Mouse (Mus musculus) stomach, embryonic 16.5 days (tissue): ENCODE measurements around the gene Slc26a5. TPM values are rescaled to one million over a fixed set of nuclear protein-coding genes. Genes with fewer than 3 reads are reported as not detected.

Experiments
- ATAC-seq: fragments of 200-750 bp; cut with Nextera tagmentation; 2 replicates; pipeline ENCODE4 v1.8.0; 2017; ENCODE audit warnings: moderate number of reproducible peaks, moderate TSS enrichment; ENCODE audit not compliant: insufficient read depth, low FRiP score
- H3K27ac ChIP-seq: fragments of 300-500 bp; sonication (generic); 2 replicates; pipeline ENCODE4 v1.5.1; 2014; ENCODE audit warnings: low read length
- H3K27me3 ChIP-seq: fragments of 300-500 bp; sonication (generic); 2 replicates; pipeline ENCODE4 v1.6.1; 2014; ENCODE audit warnings: low read length, control low read depth, mixed read lengths; ENCODE audit not compliant: control insufficient read depth, insufficient read depth
- H3K36me3 ChIP-seq: fragments of 300-500 bp; sonication (generic); 2 replicates; pipeline ENCODE4 v1.6.1; 2014; ENCODE audit warnings: low read length; ENCODE audit not compliant: control insufficient read depth, insufficient read depth
- H3K4me1 ChIP-seq: fragments of 300-500 bp; sonication (generic); 2 replicates; pipeline ENCODE4 v1.6.1; 2014; ENCODE audit warnings: low read length, control low read depth, mixed read lengths; ENCODE audit not compliant: control insufficient read depth, insufficient read depth
- H3K4me2 ChIP-seq: fragments of 300-500 bp; sonication (generic); 2 replicates; pipeline ENCODE4 v1.6.1; 2014; ENCODE audit warnings: low read depth, low read length, mixed read lengths
- H3K4me3 ChIP-seq: fragments of 300-500 bp; sonication (generic); replicated peaks from 2 replicates; pipeline ENCODE4 v1.5.1; 2014; ENCODE audit warnings: mild to moderate bottlenecking, low read length
- H3K9ac ChIP-seq: fragments of 300-500 bp; sonication (generic); 2 replicates; pipeline ENCODE4 v1.6.1; 2014; ENCODE audit warnings: low read length
- H3K9me3 ChIP-seq: fragments of 300-500 bp; sonication (generic); replicated peaks from 2 replicates; pipeline ENCODE4 v1.6.1; 2016; ENCODE audit warnings: low read length, control low read depth; ENCODE audit not compliant: control insufficient read depth
- WGBS: fragments of 180-500 bp; shearing (Covaris S2); extraction: QIAGEN DNeasy Blood & Tissue Kit; methylation state at CpG from one replicate; pipeline ENCODE4 v1.1.7; 2014; 5-methylcytosine and 5-hydroxymethylcytosine counted together
- polyA plus RNA-seq: library from polyadenylated mRNA; unstranded; fragments of >200 nt; fragmentation: Nextera tagmentation; extraction: Ambion mirVana; gene quantifications from 2 replicates; pipeline ENCODE4 v1.2.1, GENCODE M21; 2015

Slc26a5 gene
- polyA plus RNA-seq, 1 experiment from 2014 or later, result not detected

- H3K9me3 ChIP-seq, result no peaks in the 10 kb centered on the region
- WGBS, result 71% methylated on average over 4 of the region's 4 CpGs
- H3K9ac ChIP-seq, result no peak overlapping the region
- no peak for ATAC-seq
- H3K4me1 ChIP-seq, result no peaks in the 10 kb centered on the region
- no peaks in the 10 kb centered on the region for H3K27me3 ChIP-seq
- H3K27ac ChIP-seq, result no peak overlapping the region
- no peaks in the 10 kb centered on the region for H3K36me3 ChIP-seq
- no peak overlapping the region for H3K4me2 ChIP-seq
- H3K4me3 ChIP-seq, result no peak overlapping the region
Observed at GRCm38 (mm10) chr5:21828855-21829254, 36.5 kb downstream of the Slc26a5 start.

GRCm38 (mm10) chr5:21827643-21828042 is 37.8 kb downstream of the Slc26a5 start:
- Histone ChIP-seq H3K9me3 (no peaks in the 10 kb centered on the region), H3K4me1 (no peaks in the 10 kb centered on the region), H3K27ac (no peak overlapping the region), H3K4me2 (no peak overlapping the region), H3K4me3 (no peak overlapping the region), H3K36me3 (no peaks in the 10 kb centered on the region), H3K27me3 (no peaks in the 10 kb centered on the region), H3K9ac (no peak overlapping the region)
- no peak for ATAC-seq
- 18% methylated on average over 6 of the region's 6 CpGs for WGBS

GRCm38 (mm10) chr5:21826370-21826769 is 39.0 kb downstream of the Slc26a5 start:
- Histone ChIP-seq H3K4me2 (no peak overlapping the region), H3K36me3 (no peaks in the 10 kb centered on the region), H3K9ac (no peak overlapping the region), H3K9me3 (no peaks in the 10 kb centered on the region), H3K4me1 (no peaks in the 10 kb centered on the region), H3K27ac (no peak overlapping the region), H3K4me3 (no peak overlapping the region), H3K27me3 (no peaks in the 10 kb centered on the region)
- ATAC-seq, result no peak
- 56% methylated on average over 7 of the region's 7 CpGs for WGBS

- H3K4me3 ChIP-seq, result no peak overlapping the region
- H3K4me2 ChIP-seq, result no peak overlapping the region
- H3K9me3 ChIP-seq, result no peaks in the 10 kb centered on the region
- no peak overlapping the region for H3K9ac ChIP-seq
- no peaks in the 10 kb centered on the region for H3K4me1 ChIP-seq
- 58% methylated on average over 1 of the region's 1 CpGs for WGBS
- H3K27ac ChIP-seq, result no peak overlapping the region
- H3K36me3 ChIP-seq, result no peaks in the 10 kb centered on the region
- H3K27me3 ChIP-seq, result no peaks in the 10 kb centered on the region
- no peak for ATAC-seq
Observed at GRCm38 (mm10) chr5:21813994-21814393, 51.4 kb downstream of the Slc26a5 start.

- Histone ChIP-seq H3K4me3 (no peak overlapping the region), H3K9me3 (no peaks in the 10 kb centered on the region), H3K36me3 (no peaks in the 10 kb centered on the region), H3K27me3 (no peaks in the 10 kb centered on the region), H3K4me2 (no peak overlapping the region), H3K4me1 (no peaks in the 10 kb centered on the region), H3K9ac (no peak overlapping the region), H3K27ac (no peak overlapping the region)
- no peak for ATAC-seq
- 75% methylated on average over 10 of the region's 10 CpGs for WGBS
Observed at GRCm38 (mm10) chr5:21810924-21811323, 54.5 kb downstream of the Slc26a5 start.

GRCm38 (mm10) chr5:21804837-21805236 is 60.6 kb downstream of the Slc26a5 start:
- Histone ChIP-seq H3K27ac (no peak overlapping the region), H3K4me3 (no peak overlapping the region), H3K9ac (no peak overlapping the region), H3K36me3 (no peaks in the 10 kb centered on the region), H3K27me3 (no peaks in the 10 kb centered on the region), H3K4me2 (no peak overlapping the region), H3K4me1 (no peaks in the 10 kb centered on the region), H3K9me3 (no peaks in the 10 kb centered on the region)
- WGBS, result 70% methylated on average over 4 of the region's 4 CpGs
- ATAC-seq, result no peak

- no peak for ATAC-seq
- H3K4me3 ChIP-seq, result no peak overlapping the region
- no peak overlapping the region for H3K27ac ChIP-seq
- no peaks in the 10 kb centered on the region for H3K4me1 ChIP-seq
- no peak overlapping the region for H3K4me2 ChIP-seq
- H3K9ac ChIP-seq, result no peak overlapping the region
- no peaks in the 10 kb centered on the region for H3K27me3 ChIP-seq
- WGBS, result 95% methylated on average over 12 of the region's 12 CpGs
- H3K9me3 ChIP-seq, result no peaks in the 10 kb centered on the region
- peaks cover 6% of the 10 kb centered on the region; the same call in 1 of the 2 replicates for H3K36me3 ChIP-seq
Observed at GRCm38 (mm10) chr5:21803691-21804188, 61.7 kb downstream of the Slc26a5 start.

- H3K4me3 ChIP-seq, result no peak overlapping the region
- peaks cover 6% of the 10 kb centered on the region; the same call in 1 of the 2 replicates for H3K36me3 ChIP-seq
- 88% methylated on average over 9 of the region's 9 CpGs for WGBS
Observed at GRCm38 (mm10) chr5:21802907-21803306, 62.5 kb downstream of the Slc26a5 start.

GRCm38 (mm10) chr5:21792166-21792565 is 73.2 kb downstream of the Slc26a5 start:
- Histone ChIP-seq H3K4me2 (no peak overlapping the region), H3K9ac (no peak overlapping the region), H3K36me3 (peaks cover 3% of the 10 kb centered on the region; the same call in 1 of the 2 replicates), H3K27me3 (no peaks in the 10 kb centered on the region), H3K9me3 (no peaks in the 10 kb centered on the region), H3K4me1 (peaks cover 3% of the 10 kb centered on the region; the same call in 1 of the 2 replicates), H3K4me3 (no peak overlapping the region), H3K27ac (no peak overlapping the region)
- ATAC-seq, result no peak

More at GRCm38 (mm10) chr5:21802907-21803306, 62.5 kb downstream of the Slc26a5 start:
- H3K27ac ChIP-seq, result no peak overlapping the region
- no peak overlapping the region for H3K4me2 ChIP-seq
- no peaks in the 10 kb centered on the region for H3K4me1 ChIP-seq
- H3K9ac ChIP-seq, result no peak overlapping the region
- no peak for ATAC-seq
- H3K9me3 ChIP-seq, result no peaks in the 10 kb centered on the region
- no peaks in the 10 kb centered on the region for H3K27me3 ChIP-seq
